Mouse (Mus musculus) left cerebral cortex, postnatal 4 days (tissue): ENCODE data around the gene Gtf3c5. TPM values are rescaled to one million over a fixed set of nuclear protein-coding genes. Genes with fewer than 3 reads are reported as not detected.

Experiments used
- DNase-seq: peaks from one replicate; pipeline ENCODE4 v3.0.0-alpha.2; 2022
- intact Hi-C: fragments of 180-260 bp; cut with DNase I; formaldehyde crosslinking; loops from one replicate; pipeline ENCODE4 v1.15.1; 2025
- total RNA-seq, 2 experiments: library from RNA; stranded (reverse); gene quantifications; 2 replicates each; pipeline ENCODE4 v1.2.3; 2021

The Gtf3c5 gene
- total RNA-seq, 2 experiments from 2014 or later = 26.6 to 27.8 TPM

- intact Hi-C loops = no loop called here
Observed at GRCm38 (mm10) chr2:28609851-28610250, 26.3 kb upstream of the Gtf3c5 start.

GRCm38 (mm10) chr2:28607341-28608165, 24.0 kb upstream of the Gtf3c5 start:
- intact Hi-C loops = no loop called here

More at GRCm38 (mm10) chr2:28609851-28610250, 26.3 kb upstream of the Gtf3c5 start:
- DNase-seq = no peak

GRCm38 (mm10) chr2:28606601-28607340, 23.2 kb upstream of the Gtf3c5 start:
- no peak for DNase-seq
- intact Hi-C loops = no loop called here

More at GRCm38 (mm10) chr2:28607341-28608165, 24.0 kb upstream of the Gtf3c5 start:
- DNase-seq = no peak

GRCm38 (mm10) chr2:28605789-28606541, 22.4 kb upstream of the Gtf3c5 start:
- intact Hi-C loops = no loop called here
- no peak for DNase-seq

- intact Hi-C loops = no loop called here
Observed at GRCm38 (mm10) chr2:28603542-28603941, 20.0 kb upstream of the Gtf3c5 start.

GRCm38 (mm10) chr2:28601720-28602590, 18.4 kb upstream of the Gtf3c5 start:
- DNase-seq = no peak
- intact Hi-C loops = no loop called here

More at GRCm38 (mm10) chr2:28603542-28603941, 20.0 kb upstream of the Gtf3c5 start:
- no peak for DNase-seq

GRCm38 (mm10) chr2:28599569-28599900, 16.0 kb upstream of the Gtf3c5 start:
- intact Hi-C loops = no loop called here
- no peak for DNase-seq

GRCm38 (mm10) chr2:28598692-28599568, 15.4 kb upstream of the Gtf3c5 start:
- intact Hi-C loops = no loop called here
- no peak for DNase-seq

GRCm38 (mm10) chr2:28597733-28598547, 14.4 kb upstream of the Gtf3c5 start:
- intact Hi-C loops = no loop called here
- DNase-seq = no peak

GRCm38 (mm10) chr2:28596998-28597397, 13.4 kb upstream of the Gtf3c5 start:
- no peak for DNase-seq

GRCm38 (mm10) chr2:28596021-28596420, 12.5 kb upstream of the Gtf3c5 start:
- no peak for DNase-seq
- intact Hi-C loops = no loop called here

More at GRCm38 (mm10) chr2:28596998-28597397, 13.4 kb upstream of the Gtf3c5 start:
- intact Hi-C loops = no loop called here

- intact Hi-C loops = no loop called here
- DNase-seq = peak; percentile 73
Observed at GRCm38 (mm10) chr2:28592809-28593208, 9.3 kb upstream of the Gtf3c5 start.

GRCm38 (mm10) chr2:28591479-28591878, 7.9 kb upstream of the Gtf3c5 start:
- no peak for DNase-seq
- intact Hi-C loops = no loop called here

- intact Hi-C loops = no loop called here
Observed at GRCm38 (mm10) chr2:28588574-28588973, 5.0 kb upstream of the Gtf3c5 start.

GRCm38 (mm10) chr2:28585730-28586129, 2.2 kb upstream of the Gtf3c5 start:
- no peak for DNase-seq
- intact Hi-C loops = no loop called here

More at GRCm38 (mm10) chr2:28588574-28588973, 5.0 kb upstream of the Gtf3c5 start:
- no peak for DNase-seq

GRCm38 (mm10) chr2:28585043-28585571, 1.6 kb upstream of the Gtf3c5 start:
- DNase-seq = peak; percentile 78
- intact Hi-C loops = no loop called here

GRCm38 (mm10) chr2:28582647-28583353, 751 bp downstream of the Gtf3c5 start:
- peak; percentile 85 for DNase-seq

More at GRCm38 (mm10) chr2:28582647-28583353, 751 bp downstream of the Gtf3c5 start:
- intact Hi-C loops = no loop called here
